Mouse (Mus musculus) retina, postnatal 1 day (tissue): ENCODE results near the gene Il17c.
A peak's percentile ranks its signal among the peaks of the same experiment; 100 is the strongest.

Source experiments
- DNase-seq: peaks from one replicate; pipeline ENCODE4 v3.0.0-alpha.2; 2012

Il17c gene

GRCm38 (mm10) chr8:122460524-122461472 lies 39.0 kb downstream of the Il17c start, which contains the start of gene Snai3:
TSS of gene Snai3 (minus strand) at chr8:122460733.
- DNase-seq = peak; percentile 77

DNA sequence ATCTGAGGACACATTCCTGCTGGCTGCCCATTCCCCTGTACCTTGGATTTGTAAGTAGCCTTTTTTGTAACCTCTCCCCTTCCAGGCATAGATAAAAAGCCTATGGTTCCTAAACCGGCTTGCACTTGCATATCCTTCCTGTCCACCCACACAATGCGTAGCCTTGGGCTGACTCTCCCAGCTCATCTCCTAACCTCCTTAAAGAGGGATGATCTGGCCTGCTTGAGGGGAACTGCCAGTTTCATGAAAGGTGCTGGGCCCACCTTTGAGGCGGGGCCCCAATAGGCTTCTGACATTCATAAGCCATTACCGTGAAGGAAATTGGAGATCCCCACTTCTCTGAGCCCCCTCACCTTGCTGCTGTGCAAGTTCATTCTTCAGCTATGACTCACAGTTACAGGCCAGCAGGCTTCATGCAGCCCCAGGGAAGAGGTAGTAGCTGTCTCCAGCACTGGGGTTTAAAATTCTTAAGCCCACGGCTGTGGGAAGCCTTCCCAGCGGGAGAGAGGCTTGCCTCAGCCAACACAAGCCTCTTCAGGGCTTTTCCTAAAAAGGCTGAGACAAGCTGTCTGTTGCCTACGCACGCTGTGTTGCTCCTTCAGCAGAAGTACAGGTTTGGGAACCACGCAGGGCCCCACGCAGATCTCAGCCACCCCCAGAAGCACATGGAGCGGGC lies 39.8 kb downstream of the Il17c start:
- DNase-seq = no peak

GRCm38 (mm10) chr8:122462510-122462909 lies 40.7 kb downstream of the Il17c start:
- no peak for DNase-seq

DNA sequence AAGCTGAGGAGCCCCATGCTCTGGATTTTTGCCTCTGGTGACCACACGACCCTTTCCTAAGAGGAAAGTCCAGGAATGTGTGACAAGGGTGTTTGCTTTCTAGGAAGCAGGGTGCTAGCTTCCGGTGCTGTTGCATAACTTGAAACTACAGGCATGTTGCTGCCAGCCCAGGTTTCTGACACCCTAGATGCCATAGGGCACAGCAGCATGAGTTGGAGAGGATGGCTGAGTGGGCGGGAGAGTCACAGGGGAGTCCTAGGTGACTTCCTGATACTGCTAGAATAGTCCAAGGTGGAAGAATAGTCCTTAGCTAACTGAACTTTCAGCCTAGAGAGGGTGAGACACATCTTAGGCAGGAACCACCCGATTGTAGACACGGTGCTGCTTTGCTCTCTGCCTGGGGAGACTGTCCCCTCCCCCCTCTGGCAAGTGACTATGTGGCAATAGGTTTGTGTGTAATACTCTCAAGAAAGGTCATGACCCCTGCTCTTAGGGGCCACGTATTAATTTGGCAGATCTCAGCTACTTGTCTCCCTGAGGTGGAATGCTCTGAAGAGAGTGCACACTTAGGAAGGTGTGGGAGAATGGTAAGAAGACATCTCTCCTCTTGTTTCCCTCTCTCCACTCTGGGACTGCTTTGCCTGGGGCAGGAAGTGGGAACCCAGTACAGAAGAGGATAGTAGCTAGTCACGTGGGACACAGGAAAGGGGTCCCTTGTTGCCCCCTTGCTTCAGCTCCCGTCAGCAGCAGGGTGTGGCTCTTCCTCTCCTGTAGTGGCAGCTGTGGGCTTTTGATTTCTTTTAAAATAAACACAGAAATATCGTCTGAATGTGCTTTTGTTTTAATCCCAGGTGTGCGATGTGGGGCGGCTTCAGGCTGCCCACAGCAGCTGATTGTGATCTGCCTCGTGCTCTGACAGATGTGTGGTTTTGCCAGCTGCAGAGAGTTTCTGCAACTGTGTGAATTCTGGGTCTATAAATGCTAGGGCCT lies 42.1 kb downstream of the Il17c start:
- DNase-seq = no peak

DNA sequence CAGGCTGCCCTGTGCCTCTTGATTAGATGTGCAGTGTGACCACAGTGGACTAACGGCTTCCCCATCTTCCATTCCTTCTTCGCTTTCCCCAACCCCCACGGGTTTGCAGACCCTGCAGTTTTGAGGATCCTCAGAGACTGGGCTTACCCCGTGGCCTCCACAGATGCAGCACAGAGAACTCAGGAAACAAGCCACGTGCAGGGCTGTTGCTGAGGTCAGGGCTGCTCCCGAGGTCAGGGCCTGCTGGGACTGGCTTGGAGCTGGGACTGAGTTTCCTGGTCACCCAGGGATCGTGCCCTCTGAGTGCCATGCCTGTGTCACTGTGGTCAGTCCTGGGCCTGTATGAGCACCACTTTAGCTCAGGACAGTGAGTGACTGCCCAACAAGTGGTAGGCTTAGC lies 43.2 kb downstream of the Il17c start:
- DNase-seq = no peak

DNA sequence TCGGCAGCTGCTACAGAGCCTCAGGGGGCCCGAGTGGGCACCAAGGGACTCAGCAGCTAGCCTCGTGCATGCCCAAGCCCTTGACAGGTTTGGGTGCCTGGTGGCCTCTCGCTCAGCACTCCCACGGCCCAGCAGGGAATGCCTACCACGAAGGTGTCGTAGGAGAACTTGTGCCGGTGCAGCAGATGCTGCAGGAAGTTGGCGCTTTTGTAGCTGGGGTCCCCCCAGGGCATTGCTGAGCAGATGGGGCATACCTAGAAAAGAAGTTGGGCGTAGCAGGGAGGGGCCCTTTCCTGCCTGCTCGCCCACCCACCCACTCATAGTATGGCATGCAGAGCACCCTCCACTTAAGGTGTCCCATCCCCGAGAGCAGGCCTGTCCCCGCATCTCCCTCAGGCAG lies 46.0 kb downstream of the Il17c start:
- no peak for DNase-seq

GRCm38 (mm10) chr8:122469407-122469806 lies 47.6 kb downstream of the Il17c start:
- DNase-seq = no peak

GRCm38 (mm10) chr8:122469965-122470364 lies 48.1 kb downstream of the Il17c start:
- DNase-seq = no peak

GRCm38 (mm10) chr8:122470691-122471090 lies 48.9 kb downstream of the Il17c start:
- no peak for DNase-seq
